Mouse (Mus musculus) right cerebral cortex, postnatal 10 days (tissue): ENCODE data around the gene Spata48.

Experiments
- DNase-seq, 2 experiments: peaks; one replicate each; pipeline ENCODE4 v3.0.0; 2021; ENCODE audit warnings: low spot score in 2 of 2

Gene Spata48

DNA sequence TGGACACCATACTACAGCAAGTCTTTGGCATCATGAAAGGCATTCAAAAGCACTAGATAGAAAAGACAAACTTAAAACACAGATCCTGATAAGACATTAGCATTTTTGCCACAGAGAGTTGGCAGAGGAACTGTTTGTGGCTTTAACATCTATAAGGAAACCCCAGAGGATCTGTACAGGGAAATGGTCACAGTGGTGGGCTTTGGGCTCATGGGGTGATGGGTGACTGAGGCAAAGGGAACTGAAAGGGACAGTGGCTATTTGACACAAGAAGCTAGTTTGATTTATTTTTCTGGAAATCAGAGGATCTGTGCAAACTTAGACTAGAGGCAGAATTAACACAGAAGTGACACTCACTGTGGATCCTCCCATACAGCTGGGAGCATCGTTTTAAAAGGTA, 74.4 kb downstream of the Spata48 start:
- no peak for DNase-seq

DNA sequence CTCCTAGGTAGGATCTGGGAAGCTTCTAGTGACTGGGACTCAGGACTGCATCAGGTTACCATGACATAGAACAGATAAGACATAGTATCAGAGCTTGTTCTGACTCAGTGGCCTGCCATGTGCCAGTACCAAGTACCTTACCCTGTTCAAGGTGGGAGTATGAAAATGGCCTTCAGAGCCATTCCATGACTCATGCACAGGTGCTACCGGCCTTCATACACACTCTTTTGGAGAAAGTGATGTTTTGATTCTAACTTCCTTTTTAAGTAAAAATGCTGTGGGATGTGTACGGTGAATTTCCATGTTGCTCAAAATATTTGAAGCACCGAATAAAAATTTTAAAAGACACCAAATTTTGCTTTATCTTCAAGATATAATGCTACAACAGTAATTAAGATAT, 84.1 kb downstream of the Spata48 start:
- no peak for DNase-seq

DNA sequence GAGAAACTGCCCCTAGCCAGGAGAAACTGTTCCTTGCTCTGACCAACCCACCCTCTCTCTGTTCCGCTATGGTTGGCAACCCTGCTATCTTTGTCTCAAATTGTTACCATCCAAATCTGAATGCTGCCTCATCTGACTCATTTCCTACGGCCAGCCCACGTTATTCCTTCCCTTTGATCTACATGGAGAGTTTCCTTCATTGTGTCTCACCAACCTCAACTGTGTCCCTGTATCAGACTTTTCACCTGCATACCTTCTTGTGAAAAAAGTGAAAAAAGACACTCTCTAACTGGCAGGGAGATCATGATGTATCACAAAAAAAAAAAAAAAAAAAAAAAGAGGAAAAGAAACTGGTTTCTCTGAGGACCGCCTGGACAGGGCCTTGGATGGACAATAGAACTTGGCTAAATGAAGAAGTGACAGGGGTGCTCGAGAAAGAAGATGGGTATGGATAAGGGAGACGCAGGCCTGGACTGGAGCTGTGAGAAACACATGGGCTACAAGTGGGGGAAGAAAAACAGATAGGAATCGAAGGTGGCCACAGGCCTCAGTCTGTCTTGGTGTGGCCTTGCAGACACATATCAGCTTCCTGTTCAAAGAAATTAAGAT, 85.1 kb downstream of the Spata48 start:
- DNase-seq: no peak

DNA sequence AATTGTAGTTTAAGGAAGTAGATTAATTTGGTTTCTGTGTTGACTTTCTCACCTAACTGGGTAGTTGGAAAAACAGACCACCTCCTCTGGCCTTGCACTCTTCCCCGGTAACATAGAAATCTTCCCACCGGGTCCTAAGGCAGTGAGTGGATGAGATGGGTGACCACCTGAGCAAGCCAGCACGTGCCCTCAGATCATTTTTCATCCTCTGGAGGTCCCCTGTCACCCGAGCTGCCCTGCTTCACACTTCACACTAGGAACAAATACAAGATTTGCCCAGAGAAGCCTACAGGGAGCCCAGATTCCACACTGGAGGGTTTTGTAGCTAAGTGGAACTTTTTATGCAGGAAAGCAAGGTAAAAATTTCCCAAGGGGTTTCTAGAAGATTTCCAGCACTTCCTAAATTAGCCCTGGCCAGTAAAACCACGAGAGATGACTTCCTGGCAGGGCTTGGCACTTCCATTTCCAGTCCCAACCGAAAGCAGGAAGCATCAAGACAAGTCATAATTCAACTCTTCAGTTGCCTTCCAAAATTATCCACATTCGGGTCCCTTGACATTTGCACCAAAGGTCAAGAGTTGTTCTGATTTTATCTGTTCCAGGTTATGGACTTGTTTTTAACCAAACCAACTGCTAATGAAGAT, 85.8 kb downstream of the Spata48 start:
- no peak for DNase-seq

DNA sequence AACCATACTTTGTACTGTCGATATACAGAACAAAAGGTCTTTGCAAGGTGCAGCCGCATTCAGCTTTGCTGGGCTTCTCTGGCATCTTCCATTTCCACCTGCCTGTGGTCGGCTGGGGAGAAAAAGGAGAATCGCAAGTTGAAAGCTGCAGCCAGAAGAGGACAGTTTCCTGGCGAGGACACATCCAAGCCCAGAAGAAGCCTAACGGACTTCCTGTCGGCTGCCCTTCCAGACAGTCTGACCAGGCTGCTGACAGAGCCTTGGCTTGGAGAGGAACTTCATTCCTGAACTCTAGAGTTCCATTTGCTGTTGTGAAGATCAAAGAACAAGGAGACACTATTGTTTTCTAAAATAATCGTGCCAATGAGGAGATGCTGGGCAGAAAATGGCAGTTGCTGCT, 93.7 kb downstream of the Spata48 start:
- peak in 1 of 2 experiments; percentile 28 for DNase-seq

DNA sequence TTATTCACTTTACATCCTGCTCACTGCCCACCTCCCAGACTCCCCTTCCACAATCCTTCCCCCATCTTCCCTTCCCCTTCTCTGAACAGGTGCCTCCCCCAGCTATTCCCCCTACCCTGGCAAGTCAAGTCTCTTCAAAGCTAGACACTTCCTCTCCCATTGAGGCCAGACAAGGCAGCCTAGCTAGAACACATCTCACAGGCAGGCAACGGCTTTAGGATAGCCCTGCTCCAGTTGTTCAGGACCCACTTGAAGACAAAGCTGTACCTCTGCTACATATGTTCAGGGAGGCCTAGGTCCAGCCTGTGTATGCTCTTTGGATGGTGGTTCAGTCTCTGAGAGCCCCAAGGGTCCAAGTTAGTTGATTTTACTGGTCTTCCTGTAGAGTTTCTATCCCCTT, 94.3 kb downstream of the Spata48 start:
- DNase-seq: no peak

DNA sequence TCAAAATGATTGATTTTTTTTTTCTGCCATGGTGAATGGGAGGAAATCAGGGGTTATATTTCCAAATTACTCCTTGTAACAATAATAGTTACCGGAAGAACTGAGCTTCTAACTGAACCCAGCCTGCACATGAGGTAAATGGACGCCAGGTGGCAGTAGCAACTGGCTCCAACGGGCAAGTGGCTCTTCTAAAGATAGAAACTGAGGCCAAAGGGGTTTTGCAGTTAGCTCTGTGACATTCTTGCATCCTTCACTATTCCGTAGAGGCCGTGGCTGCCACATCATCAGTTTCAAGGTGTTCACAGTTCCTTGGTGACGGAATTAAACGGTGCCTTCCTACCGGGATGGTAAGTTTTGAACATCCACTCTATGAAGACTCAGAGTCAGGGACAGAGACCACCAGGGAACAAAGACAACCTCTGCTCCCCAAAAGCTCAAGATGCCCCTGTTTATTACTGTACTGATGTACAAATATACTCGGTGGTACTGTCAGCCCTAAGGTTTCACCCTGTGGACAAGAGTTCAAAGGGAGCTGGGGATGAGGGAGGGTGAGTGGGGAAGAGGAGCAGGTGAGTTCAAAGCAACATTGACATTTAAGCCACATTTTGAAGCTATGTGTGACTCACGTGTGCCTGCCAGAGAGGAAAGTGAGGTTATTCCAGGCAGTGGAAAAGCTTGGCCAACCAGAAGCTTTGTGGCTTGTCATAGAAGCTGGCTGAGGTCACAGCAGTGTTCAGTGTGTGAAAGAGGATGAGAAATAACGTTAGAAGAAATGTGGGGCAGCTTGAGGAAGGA, 95.5 kb downstream of the Spata48 start:
- DNase-seq: peak in 1 of 2 experiments; percentile 50

DNA sequence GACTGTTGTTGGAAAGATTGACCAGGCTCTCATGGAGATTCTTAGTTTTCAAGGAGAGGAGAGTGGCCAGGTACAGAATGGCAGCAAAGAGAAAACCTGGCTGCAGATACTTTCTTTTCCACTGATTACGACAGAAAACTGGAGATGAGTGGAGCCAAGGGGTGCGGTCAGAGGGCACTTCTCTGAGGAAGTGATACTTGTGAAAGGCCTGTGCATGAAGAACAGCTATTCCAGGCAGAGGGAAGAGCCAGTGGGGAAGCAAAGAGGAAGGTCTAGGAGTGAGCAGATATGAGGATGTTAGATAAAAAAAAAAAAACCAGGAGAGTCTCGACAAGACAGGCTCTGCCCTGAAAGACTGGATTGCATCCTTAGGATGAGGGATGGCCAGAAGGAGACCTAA, 96.8 kb downstream of the Spata48 start:
- no peak for DNase-seq

DNA sequence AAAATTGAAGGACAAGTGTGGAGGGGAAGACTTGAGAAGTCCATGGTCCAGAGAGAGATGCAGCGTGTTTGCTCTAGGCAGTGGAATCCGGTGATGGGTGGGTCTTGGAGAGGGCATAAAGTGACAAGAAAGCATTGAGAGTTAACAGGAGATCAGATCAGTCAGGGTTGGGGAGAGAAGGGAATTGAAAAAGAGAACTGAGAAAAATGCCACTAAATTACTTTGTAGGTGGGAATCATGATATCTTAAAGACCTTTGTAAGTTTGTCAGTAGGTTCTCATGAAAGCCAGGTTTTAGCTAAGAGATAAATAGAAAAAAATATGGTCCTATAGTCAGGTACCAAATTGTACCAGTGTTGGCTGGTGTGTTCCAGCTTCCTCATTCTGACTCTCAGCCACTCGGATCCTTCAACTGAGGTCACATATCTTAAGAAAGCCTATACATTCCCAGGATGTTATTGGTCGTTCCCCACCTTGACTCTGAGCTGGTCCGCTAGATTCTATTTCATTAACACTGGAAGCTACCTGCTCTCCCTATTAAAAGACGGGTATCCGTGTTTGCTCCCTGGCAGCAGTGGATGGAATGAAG, 97.3 kb downstream of the Spata48 start:
- no peak for DNase-seq

DNA sequence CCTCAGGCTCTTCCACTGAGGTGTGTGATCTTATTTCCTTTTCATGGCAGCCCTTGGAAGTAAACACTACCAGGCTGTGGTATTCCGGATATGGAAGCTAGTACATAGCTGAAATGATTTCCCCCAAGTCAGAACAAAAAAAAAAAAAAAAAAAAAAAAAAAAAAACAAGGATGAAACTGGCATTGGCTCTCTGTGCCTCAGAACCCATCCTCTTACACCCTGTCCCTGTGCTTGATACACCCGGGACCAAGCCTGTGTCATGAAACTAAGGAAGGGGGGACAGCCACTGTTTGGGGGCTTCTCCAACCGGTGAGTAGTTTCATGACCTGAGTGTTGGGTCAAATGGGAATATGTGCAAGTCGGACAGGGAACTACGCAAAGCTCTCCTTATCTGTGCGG, 99.2 kb downstream of the Spata48 start:
- DNase-seq: no peak

DNA sequence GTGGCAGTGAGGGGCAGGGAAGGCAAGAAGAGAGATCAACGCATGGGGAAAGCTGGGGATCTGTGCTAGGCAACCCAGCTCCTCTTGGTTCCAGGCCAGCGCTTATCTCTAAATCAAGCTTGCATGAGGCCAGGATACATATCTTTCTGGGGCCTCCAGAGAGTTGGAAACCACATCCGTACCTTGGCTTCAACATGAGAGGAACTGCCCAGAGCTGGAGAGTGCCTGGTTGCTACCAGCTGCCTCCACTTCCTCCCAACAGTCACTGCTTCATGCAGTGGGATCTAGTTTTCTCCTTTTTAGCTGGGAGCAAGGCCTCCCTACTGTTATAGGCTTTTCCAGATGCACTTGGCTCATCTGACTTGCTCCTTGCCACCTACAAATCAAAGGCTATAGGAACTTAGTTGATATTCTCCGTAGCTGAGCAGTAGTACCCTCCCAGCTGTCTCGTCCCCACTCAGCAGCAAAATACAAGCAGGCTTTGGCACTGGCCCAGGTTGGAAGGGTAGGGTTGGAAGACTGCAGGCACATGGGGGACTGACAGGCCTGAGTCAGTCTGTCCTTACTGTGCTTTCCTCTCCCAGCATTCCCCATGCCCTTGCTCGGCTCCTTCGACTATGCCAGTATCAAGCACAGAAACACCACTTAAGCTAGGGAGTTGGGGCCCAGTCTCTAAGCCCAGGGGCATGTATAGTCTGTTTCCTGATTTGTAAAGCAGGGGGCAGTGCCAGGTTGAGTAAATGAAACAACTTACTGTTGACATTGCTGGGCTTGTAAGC, 102.6 kb downstream of the Spata48 start:
- peak; percentile 26 to 39 for DNase-seq
